Mouse (Mus musculus) forebrain, embryonic 14.5 days (tissue): ENCODE results near the gene Ddc. TPM values are rescaled to one million over a fixed set of nuclear protein-coding genes. Genes with fewer than 3 reads are reported as not detected.

Source experiments
- ATAC-seq: fragments of 200-750 bp; cut with Nextera tagmentation; 2 replicates; pipeline ENCODE4 v1.8.0; 2017; ENCODE audit warnings: mild to moderate bottlenecking, moderate library complexity
- DNase-seq: peaks from one replicate; pipeline ENCODE4 v3.0.0-alpha.2; 2015; ENCODE audit warnings: low spot score
- H3K27ac ChIP-seq: fragments of 300-500 bp; sonication (generic); 2 replicates; pipeline ENCODE4 v1.5.1; 2014; ENCODE audit warnings: low read depth, mild to moderate bottlenecking, control low read depth, low read length, moderate library complexity
- H3K27me3 ChIP-seq: fragments of 300-500 bp; sonication (generic); replicated peaks from 2 replicates; pipeline ENCODE4 v1.6.1; 2014; ENCODE audit warnings: low read length, control low read depth, mixed read lengths; ENCODE audit not compliant: control insufficient read depth, insufficient read depth
- H3K36me3 ChIP-seq: fragments of 300-500 bp; sonication (generic); 2 replicates; pipeline ENCODE4 v1.6.1; 2014; ENCODE audit warnings: low read length, control low read depth; ENCODE audit not compliant: control insufficient read depth, insufficient read depth
- H3K4me1 ChIP-seq: fragments of 300-500 bp; sonication (generic); 2 replicates; pipeline ENCODE4 v1.6.1; 2014; ENCODE audit warnings: antibody characterized with exemption, low read length, control low read depth; ENCODE audit not compliant: control insufficient read depth, insufficient read depth
- H3K4me2 ChIP-seq: fragments of 300-500 bp; sonication (generic); 2 replicates; pipeline ENCODE4 v1.6.1; 2014; ENCODE audit warnings: mild to moderate bottlenecking, control low read depth, low read length
- H3K4me3 ChIP-seq: fragments of 300-500 bp; sonication (generic); 2 replicates; pipeline ENCODE4 v1.5.1; 2014; ENCODE audit warnings: low read depth, low read length, control low read depth
- H3K9ac ChIP-seq: fragments of 300-500 bp; sonication (generic); 2 replicates; pipeline ENCODE4 v1.6.1; 2014; ENCODE audit warnings: mild to moderate bottlenecking, low read length, control low read depth, moderate library complexity
- H3K9me3 ChIP-seq: fragments of 300-500 bp; sonication (generic); replicated peaks from 2 replicates; pipeline ENCODE4 v1.6.1; 2016; ENCODE audit warnings: low read length, control low read depth, mixed read lengths; ENCODE audit not compliant: control insufficient read depth
- WGBS: fragments of 180-500 bp; shearing (Covaris S2); extraction: QIAGEN DNeasy Blood & Tissue Kit; methylation state at CpG from one replicate; pipeline ENCODE4 v1.1.7; 2014; 5-methylcytosine and 5-hydroxymethylcytosine counted together
- polyA plus RNA-seq: library from polyadenylated mRNA; unstranded; fragments of >200 nt; fragmentation: Nextera tagmentation; extraction: Ambion mirVana; gene quantifications from 2 replicates; pipeline ENCODE4 v1.2.1, GENCODE M21; 2014

Gene Ddc
- polyA plus RNA-seq, 1 experiment from 2014 or later = 7.3 TPM

GRCm38 (mm10) chr11:11828251-11828650 is 69.7 kb downstream of the Ddc start:
- peak; percentile 49; the same call in 1 of the 2 replicates for ATAC-seq
- Histone ChIP-seq H3K4me1 (peaks cover 28% of the 10 kb centered on the region), H3K36me3 (no peaks in the 10 kb centered on the region), H3K4me3 (no peak overlapping the region), H3K9me3 (no peaks in the 10 kb centered on the region), H3K27me3 (no peaks in the 10 kb centered on the region), H3K9ac (no peak overlapping the region), H3K4me2 (no peak overlapping the region), H3K27ac (no peak overlapping the region)
- WGBS = 11% methylated on average over 5 of the region's 5 CpGs
- DNase-seq = peak; percentile 37

- Histone ChIP-seq H3K4me2 (no peak overlapping the region), H3K9me3 (no peaks in the 10 kb centered on the region), H3K27ac (no peak overlapping the region), H3K9ac (no peak overlapping the region), H3K4me3 (no peak overlapping the region), H3K4me1 (peaks cover 41% of the 10 kb centered on the region), H3K36me3 (no peaks in the 10 kb centered on the region), H3K27me3 (no peaks in the 10 kb centered on the region)
- ATAC-seq = no peak
- no peak for DNase-seq
Measured at GRCm38 (mm10) chr11:11826475-11826874, 71.5 kb downstream of the Ddc start.

- Histone ChIP-seq H3K9me3 (no peaks in the 10 kb centered on the region), H3K4me1 (peaks cover 44% of the 10 kb centered on the region), H3K27me3 (no peaks in the 10 kb centered on the region), H3K36me3 (no peaks in the 10 kb centered on the region), H3K27ac (no peak overlapping the region), H3K4me3 (no peak overlapping the region), H3K4me2 (no peak overlapping the region), H3K9ac (no peak overlapping the region)
- ATAC-seq = no peak
- no peak for DNase-seq
- WGBS = 82% methylated on average over 6 of the region's 6 CpGs
Measured at GRCm38 (mm10) chr11:11825670-11826069, 72.3 kb downstream of the Ddc start.

- Histone ChIP-seq H3K4me1 (peaks cover 44% of the 10 kb centered on the region), H3K4me2 (no peak overlapping the region), H3K4me3 (no peak overlapping the region), H3K9ac (no peak overlapping the region), H3K9me3 (no peaks in the 10 kb centered on the region), H3K36me3 (no peaks in the 10 kb centered on the region), H3K27ac (peak overlapping the region; percentile 52; the same call in 1 of the 2 replicates), H3K27me3 (no peaks in the 10 kb centered on the region)
- no peak for ATAC-seq
- 42% methylated on average over 3 of the region's 3 CpGs for WGBS
- peak; percentile 37 for DNase-seq
Measured at GRCm38 (mm10) chr11:11824970-11825635, 72.8 kb downstream of the Ddc start.

GRCm38 (mm10) chr11:11823980-11824911 is 73.7 kb downstream of the Ddc start:
- no peak overlapping the region for H3K4me2 ChIP-seq
- no peaks in the 10 kb centered on the region for H3K36me3 ChIP-seq
- H3K4me1 ChIP-seq = peaks cover 38% of the 10 kb centered on the region
- H3K9me3 ChIP-seq = no peaks in the 10 kb centered on the region
- no peak overlapping the region for H3K9ac ChIP-seq
- no peak overlapping the region for H3K27ac ChIP-seq
- no peaks in the 10 kb centered on the region for H3K27me3 ChIP-seq
- 35% methylated on average over 12 of the region's 12 CpGs for WGBS
- ATAC-seq = no peak
- DNase-seq = no peak
- H3K4me3 ChIP-seq = no peak overlapping the region

- H3K27ac ChIP-seq = peak overlapping the region; percentile 76
- peak overlapping the region; percentile 46 for H3K9ac ChIP-seq
- peak; percentile 2; the same call in 1 of the 2 replicates for ATAC-seq
- no peaks in the 10 kb centered on the region for H3K36me3 ChIP-seq
- WGBS = 13% methylated on average over 20 of the region's 20 CpGs
- peaks cover 27% of the 10 kb centered on the region for H3K4me1 ChIP-seq
- H3K4me3 ChIP-seq = no peak overlapping the region
- peak; percentile 54 for DNase-seq
- H3K4me2 ChIP-seq = peak overlapping the region; percentile 41
- H3K27me3 ChIP-seq = no peaks in the 10 kb centered on the region
- H3K9me3 ChIP-seq = no peaks in the 10 kb centered on the region
Measured at GRCm38 (mm10) chr11:11822181-11823095, 75.5 kb downstream of the Ddc start.

- Histone ChIP-seq H3K4me1 (peaks cover 27% of the 10 kb centered on the region), H3K27me3 (no peaks in the 10 kb centered on the region), H3K9me3 (no peaks in the 10 kb centered on the region), H3K4me3 (no peak overlapping the region), H3K4me2 (peak overlapping the region; percentile 41), H3K9ac (peak overlapping the region; percentile 46; the same call in 1 of the 2 replicates), H3K27ac (peak overlapping the region; percentile 76), H3K36me3 (no peaks in the 10 kb centered on the region)
- DNase-seq (peak; percentile 94), ATAC-seq (peak; percentile 84)
- 5% methylated on average over 15 of the region's 16 CpGs for WGBS
Measured at GRCm38 (mm10) chr11:11821387-11821975, 76.5 kb downstream of the Ddc start.

- H3K9me3 ChIP-seq = no peaks in the 10 kb centered on the region
- 71% methylated on average over 3 of the region's 3 CpGs for WGBS
- no peak overlapping the region for H3K9ac ChIP-seq
- ATAC-seq (peak; percentile 2; the same call in 1 of the 2 replicates), DNase-seq (no peak)
- no peak overlapping the region for H3K27ac ChIP-seq
- H3K27me3 ChIP-seq = no peaks in the 10 kb centered on the region
- H3K4me3 ChIP-seq = no peak overlapping the region
- H3K4me2 ChIP-seq = no peak overlapping the region
- no peaks in the 10 kb centered on the region for H3K36me3 ChIP-seq
- peaks cover 27% of the 10 kb centered on the region for H3K4me1 ChIP-seq
Measured at GRCm38 (mm10) chr11:11820737-11821136, 77.2 kb downstream of the Ddc start.
